Mouse (Mus musculus): ENCODE results near the gene Nrde2. TPM values are rescaled to one million over a fixed set of nuclear protein-coding genes. Genes with fewer than 3 reads are reported as not detected.
A peak's percentile ranks its signal among the peaks of the same experiment; 100 is the strongest.

Gene Nrde2
- polyA plus RNA-seq, 1 experiment from 2014 or later = 10.8 TPM

- ATAC-seq (no peak), DNase-seq (ENCODE audit: low spot score) (no peak)
- Histone ChIP-seq H3K4me1 (ENCODE audit: insufficient read depth, low read depth, low read length) (peaks cover 3% of the 10 kb centered on the region; the same call in 1 of the 2 replicates), H3K9ac (replicated peaks; ENCODE audit: low read depth) (no peak overlapping the region), H3K9me3 (ENCODE audit: low read length) (no peaks in the 10 kb centered on the region), H3K4me2 (replicated peaks; ENCODE audit: low read depth, low read length) (no peak overlapping the region), H3K27ac (ENCODE audit: low read length) (no peak overlapping the region), H3K36me3 (ENCODE audit: insufficient read depth, low read length) (no peaks in the 10 kb centered on the region), H3K4me3 (ENCODE audit: low read depth, low read length) (no peak overlapping the region), H3K27me3 (replicated peaks; ENCODE audit: insufficient read depth, low read length) (no peaks in the 10 kb centered on the region)
- 37% methylated on average over 7 of the region's 7 CpGs for WGBS
- no peak for TF ChIP-seq EP300 (IDR thresholded peaks at IDR 0.05)
- no peak for TF ChIP-seq CTCF (IDR thresholded peaks at IDR 0.05)
These were observed 13.0 kb upstream of the Nrde2 start for GRCm38 (mm10) chr12:100172481-100172880.

- Histone ChIP-seq H3K27ac (ENCODE audit: low read length) (peak overlapping the region; percentile 38; the same call in 1 of the 2 replicates), H3K4me3 (ENCODE audit: low read depth, low read length) (0 out of 2 replicates have a peak overlapping the region, but pooled peaks have one; percentile 5), H3K9me3 (ENCODE audit: low read length) (no peaks in the 10 kb centered on the region), H3K9ac (replicated peaks; ENCODE audit: low read depth) (no peak overlapping the region), H3K4me1 (ENCODE audit: insufficient read depth, low read depth, low read length) (peaks cover 3% of the 10 kb centered on the region; the same call in 1 of the 2 replicates), H3K4me2 (replicated peaks; ENCODE audit: low read depth, low read length) (peak overlapping the region; percentile 54), H3K27me3 (replicated peaks; ENCODE audit: insufficient read depth, low read length) (no peaks in the 10 kb centered on the region), H3K36me3 (ENCODE audit: insufficient read depth, low read length) (no peaks in the 10 kb centered on the region)
- ATAC-seq (peak; percentile 79), DNase-seq (ENCODE audit: low spot score) (peak; percentile 71)
- TF ChIP-seq CTCF (IDR thresholded peaks at IDR 0.05) = no peak
- TF ChIP-seq EP300 (IDR thresholded peaks at IDR 0.05) = no peak
- 10% methylated on average over 28 of the region's 28 CpGs for WGBS
These were observed 8.7 kb upstream of the Nrde2 start for GRCm38 (mm10) chr12:100167931-100168871.

GRCm38 (mm10) chr12:100167502-100167901 lies 8.0 kb upstream of the Nrde2 start:
- DNase-seq (ENCODE audit: low spot score) = no peak
- Histone ChIP-seq H3K4me2 (replicated peaks; ENCODE audit: low read depth, low read length) (no peak overlapping the region), H3K9ac (replicated peaks; ENCODE audit: low read depth) (no peak overlapping the region), H3K4me1 (ENCODE audit: insufficient read depth, low read depth, low read length) (peaks cover 3% of the 10 kb centered on the region; the same call in 1 of the 2 replicates), H3K36me3 (ENCODE audit: insufficient read depth, low read length) (no peaks in the 10 kb centered on the region), H3K9me3 (ENCODE audit: low read length) (no peaks in the 10 kb centered on the region), H3K27ac (ENCODE audit: low read length) (no peak overlapping the region), H3K27me3 (replicated peaks; ENCODE audit: insufficient read depth, low read length) (no peaks in the 10 kb centered on the region), H3K4me3 (ENCODE audit: low read depth, low read length) (no peak overlapping the region)
- no peak for TF ChIP-seq EP300 (IDR thresholded peaks at IDR 0.05)
- no peak for TF ChIP-seq CTCF (IDR thresholded peaks at IDR 0.05)
- no peak for ATAC-seq
- 78% methylated on average over 1 of the region's 1 CpGs for WGBS

GRCm38 (mm10) chr12:100166939-100167338 lies 7.5 kb upstream of the Nrde2 start:
- H3K36me3 ChIP-seq (ENCODE audit: insufficient read depth, low read length) = no peaks in the 10 kb centered on the region
- H3K27me3 ChIP-seq (replicated peaks; ENCODE audit: insufficient read depth, low read length) = no peaks in the 10 kb centered on the region
- H3K4me2 ChIP-seq (replicated peaks; ENCODE audit: low read depth, low read length) = no peak overlapping the region
- DNase-seq (ENCODE audit: low spot score) (no peak), ATAC-seq (no peak)
- no peak overlapping the region for H3K4me3 ChIP-seq (ENCODE audit: low read depth, low read length)
- no peak overlapping the region for H3K27ac ChIP-seq (ENCODE audit: low read length)
- peaks cover 3% of the 10 kb centered on the region; the same call in 1 of the 2 replicates for H3K4me1 ChIP-seq (ENCODE audit: insufficient read depth, low read depth, low read length)
- no peak for TF ChIP-seq CTCF (IDR thresholded peaks at IDR 0.05)
- no peak for TF ChIP-seq EP300 (IDR thresholded peaks at IDR 0.05)
- no peak overlapping the region for H3K9ac ChIP-seq (replicated peaks; ENCODE audit: low read depth)
- 71% methylated on average over 8 of the region's 8 CpGs for WGBS
- H3K9me3 ChIP-seq (ENCODE audit: low read length) = no peaks in the 10 kb centered on the region

- H3K36me3 ChIP-seq (ENCODE audit: insufficient read depth, low read length) = no peaks in the 10 kb centered on the region
- no peak overlapping the region for H3K27ac ChIP-seq (ENCODE audit: low read length)
- no peaks in the 10 kb centered on the region for H3K9me3 ChIP-seq (ENCODE audit: low read length)
- DNase-seq (ENCODE audit: low spot score) (peak; percentile 75), ATAC-seq (peak; percentile 43)
- H3K9ac ChIP-seq (replicated peaks; ENCODE audit: low read depth) = no peak overlapping the region
- H3K4me1 ChIP-seq (ENCODE audit: insufficient read depth, low read depth, low read length) = peaks cover 3% of the 10 kb centered on the region; the same call in 1 of the 2 replicates
- H3K4me3 ChIP-seq (ENCODE audit: low read depth, low read length) = no peak overlapping the region
- H3K27me3 ChIP-seq (replicated peaks; ENCODE audit: insufficient read depth, low read length) = no peaks in the 10 kb centered on the region
- 14% methylated on average over 3 of the region's 3 CpGs for WGBS
- TF ChIP-seq CTCF (IDR thresholded peaks at IDR 0.05) = peak; percentile 76
- no peak for TF ChIP-seq EP300 (IDR thresholded peaks at IDR 0.05)
- H3K4me2 ChIP-seq (replicated peaks; ENCODE audit: low read depth, low read length) = no peak overlapping the region
These were observed 6.7 kb upstream of the Nrde2 start for GRCm38 (mm10) chr12:100166177-100166576.

GRCm38 (mm10) chr12:100164991-100165500 lies 5.6 kb upstream of the Nrde2 start:
- Histone ChIP-seq H3K4me2 (replicated peaks; ENCODE audit: low read depth, low read length) (no peak overlapping the region), H3K9me3 (ENCODE audit: low read length) (no peaks in the 10 kb centered on the region), H3K27ac (ENCODE audit: low read length) (no peak overlapping the region), H3K4me3 (ENCODE audit: low read depth, low read length) (no peak overlapping the region), H3K4me1 (ENCODE audit: insufficient read depth, low read depth, low read length) (peaks cover 3% of the 10 kb centered on the region; the same call in 1 of the 2 replicates), H3K36me3 (ENCODE audit: insufficient read depth, low read length) (no peaks in the 10 kb centered on the region), H3K9ac (replicated peaks; ENCODE audit: low read depth) (no peak overlapping the region), H3K27me3 (replicated peaks; ENCODE audit: insufficient read depth, low read length) (no peaks in the 10 kb centered on the region)
- DNase-seq (ENCODE audit: low spot score) (no peak), ATAC-seq (no peak)
- 64% methylated on average over 7 of the region's 7 CpGs for WGBS
- TF ChIP-seq EP300 (IDR thresholded peaks at IDR 0.05) = no peak
- TF ChIP-seq CTCF (IDR thresholded peaks at IDR 0.05) = no peak
